Comparison of ENCODE assay signal across 8 mouse cellular contexts in the genomic region with DNA sequence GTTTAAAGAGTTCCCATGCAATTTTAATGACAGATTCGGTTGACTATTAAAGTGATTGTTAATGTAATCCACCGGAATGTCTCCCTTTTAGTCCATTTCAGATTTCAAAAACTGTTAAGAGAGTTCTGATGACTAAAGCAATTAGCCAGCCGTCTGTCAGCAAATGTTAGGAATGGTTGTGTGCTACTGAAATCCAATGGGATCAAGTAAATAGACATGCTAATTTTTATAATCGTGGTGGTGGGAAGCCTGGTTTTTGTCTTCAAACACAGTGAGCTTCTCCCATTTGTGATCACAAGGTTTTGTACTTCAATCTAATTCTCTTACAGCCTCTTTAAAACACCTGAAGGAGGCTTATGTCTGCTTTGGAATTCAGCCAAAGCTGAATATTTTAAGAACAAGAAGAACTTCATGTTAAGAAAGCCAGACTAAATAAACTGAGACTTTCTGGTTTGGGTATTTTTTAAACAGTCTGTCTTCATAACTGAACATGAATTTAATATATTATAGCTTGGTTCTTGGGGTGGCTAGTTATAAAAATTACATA. TPM values are rescaled to one million over a fixed set of nuclear protein-coding genes. Genes with fewer than 3 reads are reported as not detected.
A peak's percentile ranks its signal among the peaks of the same experiment; 100 is the strongest.
DNase-seq lines count a peak whose midpoint lies in the region; ATAC-seq lines count a peak whose summit lies in the region.

No protein-coding gene starts in this region.

- H3K4me1 ChIP-seq in embryonic facial prominence, embryonic 12.5 days, result peaks cover 22% of the 10 kb centered on the region; the same call in 1 of the 2 replicates
- H3K4me1 ChIP-seq in embryonic facial prominence, embryonic 10.5 days, result peaks cover 43% of the 10 kb centered on the region
- H3K4me1 ChIP-seq in liver, embryonic 12.5 days, result peaks cover 44% of the 10 kb centered on the region

- 31% methylated on average over 4 of the region's 4 CpGs for WGBS in embryonic facial prominence, embryonic 12.5 days
- 54% methylated on average over 4 of the region's 4 CpGs for WGBS in embryonic facial prominence, embryonic 10.5 days
- 66% methylated on average over 4 of the region's 4 CpGs for WGBS in liver, embryonic 12.5 days (ENCODE audit: insufficient replicate concordance)

- peaks cover 3% of the 10 kb centered on the region; the same call in 1 of the 2 replicates for H3K27me3 ChIP-seq in embryonic facial prominence, embryonic 12.5 days
- H3K27me3 ChIP-seq in embryonic facial prominence, embryonic 10.5 days (replicated peaks; ENCODE audit: low read depth, poor library complexity, severe bottlenecking), result peaks cover 53% of the 10 kb centered on the region
- H3K27me3 ChIP-seq in liver, embryonic 12.5 days (replicated peaks), result peaks cover 37% of the 10 kb centered on the region

- no peak for ATAC-seq in embryonic facial prominence, embryonic 12.5 days (ENCODE audit: insufficient number of reproducible peaks, insufficient read depth, low FRiP score, low TSS enrichment)
- ATAC-seq in liver, embryonic 12.5 days, result no peak

- no peaks in the 10 kb centered on the region for H3K9me3 ChIP-seq in embryonic facial prominence, embryonic 12.5 days
- H3K9me3 ChIP-seq in embryonic facial prominence, embryonic 10.5 days, result no peaks in the 10 kb centered on the region
- no peaks in the 10 kb centered on the region for H3K9me3 ChIP-seq in liver, embryonic 12.5 days (replicated peaks)

- DNase-seq in embryonic facial prominence, embryonic 10.5 days (ENCODE audit: low spot score), result no peak
- peak; percentile 38 for DNase-seq in kidney, adult 9 months
- DNase-seq in kidney, adult 11 months, result no peak
- DNase-seq in A20 (ENCODE audit: low read depth, low spot score), result peak; percentile 14
- DNase-seq in thymus, postnatal 4 days, result no peak
- DNase-seq in frontal cortex, adult 2 months (ENCODE audit: extremely low spot score in 1 of 2, low spot score in 1 of 2), result no peak

- no peaks in the 10 kb centered on the region for H3K36me3 ChIP-seq in embryonic facial prominence, embryonic 12.5 days
- H3K36me3 ChIP-seq in embryonic facial prominence, embryonic 10.5 days (replicated peaks), result no peaks in the 10 kb centered on the region
- H3K36me3 ChIP-seq in liver, embryonic 12.5 days, result no peaks in the 10 kb centered on the region

- H3K4me3 ChIP-seq in embryonic facial prominence, embryonic 12.5 days, result peak overlapping the region; percentile 76; the same call in 1 of the 2 replicates
- no peak overlapping the region for H3K4me3 ChIP-seq in embryonic facial prominence, embryonic 10.5 days
- H3K4me3 ChIP-seq in liver, embryonic 12.5 days, result no peak overlapping the region

- no peak overlapping the region for H3K9ac ChIP-seq in embryonic facial prominence, embryonic 12.5 days
- no peak overlapping the region for H3K9ac ChIP-seq in liver, embryonic 12.5 days

- H3K27ac ChIP-seq in embryonic facial prominence, embryonic 12.5 days, result no peak overlapping the region
- H3K27ac ChIP-seq in embryonic facial prominence, embryonic 10.5 days (replicated peaks), result no peak overlapping the region
- H3K27ac ChIP-seq in liver, embryonic 12.5 days, result no peak overlapping the region

- H3K4me2 ChIP-seq in embryonic facial prominence, embryonic 12.5 days (replicated peaks), result peak overlapping the region; percentile 96
- H3K4me2 ChIP-seq in liver, embryonic 12.5 days, result peak overlapping the region; percentile 92

RNA-seq across cellular contexts. Expression of gene Map3k5, which starts 1.6 kb away (rescaled TPM):
- polyA plus RNA-seq in embryonic facial prominence, embryonic 12.5 days (2016; fragmentation: Nextera tagmentation; extraction: Ambion mirVana), result 2.5 and 3.3 TPM in 2 replicates
- 0.86 and 1.4 TPM in 2 replicates for polyA plus RNA-seq in embryonic facial prominence, embryonic 10.5 days (2016; fragmentation: Nextera tagmentation; extraction: Ambion mirVana)
- 1.2 and 1.3 TPM in 2 replicates for polyA plus RNA-seq in liver, embryonic 12.5 days (2016; fragmentation: Nextera tagmentation; extraction: Ambion mirVana)
- polyA plus RNA-seq in frontal cortex, adult 2 months (2012; rRNA removed), result 10.5 and 10.9 TPM in 2 replicates

RNA-seq across cellular contexts. Expression of gene Pex7, which starts 28.4 kb away (rescaled TPM):
- 21.3 and 21.6 TPM in 2 replicates for polyA plus RNA-seq in embryonic facial prominence, embryonic 12.5 days (2016; fragmentation: Nextera tagmentation; extraction: Ambion mirVana)
- polyA plus RNA-seq in embryonic facial prominence, embryonic 10.5 days (2016; fragmentation: Nextera tagmentation; extraction: Ambion mirVana), result 22.6 and 24.8 TPM in 2 replicates
- 29.7 and 30.9 TPM in 2 replicates for polyA plus RNA-seq in liver, embryonic 12.5 days (2016; fragmentation: Nextera tagmentation; extraction: Ambion mirVana)
- 31.8 and 36.1 TPM in 2 replicates for polyA plus RNA-seq in frontal cortex, adult 2 months (2012; rRNA removed)

Comparison
In these comparisons a context has a peak if more than half of its experiments do, and no peak if none do; other contexts are left out.
1. DNase-seq: peak in kidney, adult 9 months (single experiment) and A20 (single experiment); none in embryonic facial prominence, embryonic 10.5 days (single experiment), kidney, adult 11 months (single experiment), thymus, postnatal 4 days (single experiment) and frontal cortex, adult 2 months (0 of 2).